Mouse (Mus musculus) testis, adult 2 months (tissue): ENCODE data around the gene Myo5c.

Experiments used
- CTCF ChIP-seq: fragments of 200-500 bp; IDR thresholded peaks from 2 replicates; pipeline ENCODE4 v1.5.1; 2012; ENCODE audit warnings: low read depth, mild to moderate bottlenecking, inconsistent platforms, low read length, moderate library complexity; ENCODE audit not compliant: control insufficient read depth, insufficient read depth, insufficient replicate concordance
- POLR2A ChIP-seq: fragments of 200-500 bp; IDR thresholded peaks from 2 replicates; pipeline ENCODE4 v1.6.1; 2012; ENCODE audit warnings: low read depth, mild to moderate bottlenecking, inconsistent platforms, low read length, moderate library complexity; ENCODE audit not compliant: control insufficient read depth

DNA sequence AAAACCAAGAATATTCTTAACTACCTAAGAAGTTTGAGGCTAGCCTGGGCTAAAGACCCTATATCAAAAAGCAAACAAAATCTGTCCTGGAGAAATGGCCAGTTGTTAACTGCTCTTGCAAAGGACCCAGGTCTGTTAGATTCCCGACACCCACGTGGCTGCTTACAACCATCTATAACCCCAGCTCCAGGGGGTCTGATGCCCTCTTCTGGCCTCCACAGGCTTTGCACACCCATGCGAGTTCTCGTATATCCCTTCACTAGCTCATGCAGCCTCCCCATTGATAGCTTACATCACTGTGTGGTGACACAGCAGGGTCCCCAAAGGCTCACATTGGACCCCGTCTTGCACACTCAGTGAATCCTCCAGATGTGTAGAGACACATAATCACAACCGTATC is 53.5 kb downstream of the Myo5c start:
- no peak for TF ChIP-seq POLR2A
- TF ChIP-seq CTCF: no peak
